Mouse (Mus musculus) midbrain, embryonic 14.5 days (tissue): ENCODE measurements at regions not wholly inside any gene's neighbourhood (a gene's known extent, or its start where the extent isn't known, plus 50 kb on each side); places are given as distances from the start of the nearest gene placed in this dataset.
A peak's percentile ranks its signal among the peaks of the same experiment; 100 is the strongest.

Experiments used
- ATAC-seq: fragments of 200-750 bp; cut with Nextera tagmentation; 2 replicates; pipeline ENCODE4 v1.8.0; 2017; ENCODE audit warnings: moderate number of reproducible peaks, moderate library complexity; ENCODE audit not compliant: low FRiP score, low TSS enrichment
- DNase-seq: peaks from one replicate; pipeline ENCODE4 v3.0.0-alpha.2; 2015
- H3K27ac ChIP-seq: fragments of 300-500 bp; sonication (generic); replicated peaks from 2 replicates; pipeline ENCODE4 v1.5.1; 2014; ENCODE audit warnings: mild to moderate bottlenecking, low read depth, low read length, moderate library complexity
- H3K27me3 ChIP-seq: fragments of 300-500 bp; sonication (generic); 2 replicates; pipeline ENCODE4 v1.6.1; 2014; ENCODE audit warnings: low read length, control low read depth, mixed read lengths; ENCODE audit not compliant: control insufficient read depth, insufficient read depth
- H3K36me3 ChIP-seq: fragments of 300-500 bp; sonication (generic); 2 replicates; pipeline ENCODE4 v1.6.1; 2014; ENCODE audit warnings: low read length, control low read depth; ENCODE audit not compliant: control insufficient read depth, insufficient read depth
- H3K4me1 ChIP-seq: fragments of 300-500 bp; sonication (generic); 2 replicates; pipeline ENCODE4 v1.6.1; 2014; ENCODE audit warnings: mild to moderate bottlenecking, antibody characterized with exemption, low read length, control low read depth; ENCODE audit not compliant: control insufficient read depth, insufficient read depth
- H3K4me2 ChIP-seq: fragments of 300-500 bp; sonication (generic); 2 replicates; pipeline ENCODE4 v1.6.1; 2014; ENCODE audit warnings: mild to moderate bottlenecking, low read length, moderate library complexity
- H3K4me3 ChIP-seq: fragments of 300-500 bp; sonication (generic); replicated peaks from 2 replicates; pipeline ENCODE4 v1.5.1; 2014; ENCODE audit warnings: low read depth, low read length
- H3K9ac ChIP-seq: fragments of 300-500 bp; sonication (generic); replicated peaks from 2 replicates; pipeline ENCODE4 v1.6.1; 2014; ENCODE audit warnings: mild to moderate bottlenecking, low read length, moderate library complexity
- H3K9me3 ChIP-seq: fragments of 300-500 bp; sonication (generic); 2 replicates; pipeline ENCODE4 v1.6.1; 2016; ENCODE audit warnings: low read length, control low read depth, mixed read lengths; ENCODE audit not compliant: control insufficient read depth
- WGBS: fragments of 180-500 bp; shearing (Covaris S2); extraction: QIAGEN DNeasy Blood & Tissue Kit; methylation state at CpG from one replicate; pipeline ENCODE4 v1.1.7; 2014; 5-methylcytosine and 5-hydroxymethylcytosine counted together

DNA sequence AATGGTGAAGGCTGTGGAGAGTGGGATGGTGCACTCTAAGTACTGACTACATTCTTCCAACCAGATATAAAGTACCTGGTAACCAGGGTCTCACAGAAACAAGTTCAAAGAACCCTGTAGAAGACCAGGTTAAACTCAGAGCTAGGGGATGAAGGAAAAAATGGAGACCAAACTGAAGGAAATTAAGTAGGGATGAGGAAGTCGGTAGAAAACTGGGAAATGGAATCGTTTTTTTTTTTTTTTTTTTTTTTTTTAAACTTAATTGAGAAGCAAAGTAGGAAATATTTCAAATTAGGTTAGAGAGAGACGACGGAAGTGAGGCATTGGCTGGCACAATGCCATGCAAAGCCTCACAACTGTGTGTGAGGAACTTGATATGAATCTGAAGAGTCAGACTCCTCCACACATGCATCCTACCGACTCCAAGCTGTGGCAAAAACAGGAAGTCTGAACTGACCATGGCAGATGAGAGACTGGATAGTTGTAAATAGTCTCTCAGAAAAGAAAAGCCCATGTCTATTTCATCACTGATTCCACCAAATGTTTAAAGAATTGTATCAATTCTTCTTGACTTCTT lies 194.2 kb downstream of the Etnk1 start:
- no peak overlapping the region for H3K9ac ChIP-seq
- no peak for DNase-seq
- 82% methylated on average over 5 of the region's 5 CpGs for WGBS
- no peaks in the 10 kb centered on the region for H3K9me3 ChIP-seq
- no peak for ATAC-seq
- H3K27me3 ChIP-seq, result no peaks in the 10 kb centered on the region
- no peak overlapping the region for H3K4me3 ChIP-seq
- no peak overlapping the region for H3K27ac ChIP-seq
- H3K36me3 ChIP-seq, result no peaks in the 10 kb centered on the region
- H3K4me2 ChIP-seq, result no peak overlapping the region
- no peaks in the 10 kb centered on the region for H3K4me1 ChIP-seq

- H3K27me3 ChIP-seq, result no peaks in the 10 kb centered on the region
- DNase-seq, result no peak
- H3K4me3 ChIP-seq, result no peak overlapping the region
- no peak for ATAC-seq
- H3K4me2 ChIP-seq, result no peak overlapping the region
- no peaks in the 10 kb centered on the region for H3K4me1 ChIP-seq
- no peaks in the 10 kb centered on the region for H3K36me3 ChIP-seq
- no peak overlapping the region for H3K27ac ChIP-seq
- H3K9ac ChIP-seq, result no peak overlapping the region
- no peaks in the 10 kb centered on the region for H3K9me3 ChIP-seq
- WGBS, result 94% methylated on average over 2 of the region's 2 CpGs
These were observed 194.9 kb downstream of the Etnk1 start for GRCm38 (mm10) chr6:143361963-143362362.

DNA sequence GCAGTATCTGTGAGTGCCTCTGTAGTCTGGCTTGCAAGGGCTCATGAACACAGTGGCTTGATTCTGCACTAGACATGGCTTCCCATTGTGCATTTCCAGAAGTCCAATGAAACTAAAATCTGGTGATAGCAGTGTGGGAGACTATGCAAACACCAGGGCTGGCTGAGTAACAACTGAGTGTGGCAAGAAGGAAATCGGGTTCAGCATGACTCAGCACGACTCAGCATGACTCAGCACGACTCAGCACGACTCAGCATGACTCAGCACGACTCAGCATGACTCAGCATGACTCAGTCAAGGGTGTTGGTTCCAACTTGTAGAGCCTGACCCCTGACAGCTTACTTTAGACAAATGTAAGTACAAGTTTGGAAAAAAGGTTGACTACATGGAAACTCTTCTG lies 198.8 kb downstream of the Etnk1 start:
- H3K9me3 ChIP-seq, result no peaks in the 10 kb centered on the region
- no peak overlapping the region for H3K27ac ChIP-seq
- peaks cover 8% of the 10 kb centered on the region; the same call in 1 of the 2 replicates for H3K4me1 ChIP-seq
- no peaks in the 10 kb centered on the region for H3K27me3 ChIP-seq
- no peak overlapping the region for H3K4me3 ChIP-seq
- H3K36me3 ChIP-seq, result no peaks in the 10 kb centered on the region
- no peak overlapping the region for H3K4me2 ChIP-seq
- DNase-seq (no peak), ATAC-seq (no peak)
- H3K9ac ChIP-seq, result no peak overlapping the region
- WGBS, result 95% methylated on average over 5 of the region's 5 CpGs

DNA sequence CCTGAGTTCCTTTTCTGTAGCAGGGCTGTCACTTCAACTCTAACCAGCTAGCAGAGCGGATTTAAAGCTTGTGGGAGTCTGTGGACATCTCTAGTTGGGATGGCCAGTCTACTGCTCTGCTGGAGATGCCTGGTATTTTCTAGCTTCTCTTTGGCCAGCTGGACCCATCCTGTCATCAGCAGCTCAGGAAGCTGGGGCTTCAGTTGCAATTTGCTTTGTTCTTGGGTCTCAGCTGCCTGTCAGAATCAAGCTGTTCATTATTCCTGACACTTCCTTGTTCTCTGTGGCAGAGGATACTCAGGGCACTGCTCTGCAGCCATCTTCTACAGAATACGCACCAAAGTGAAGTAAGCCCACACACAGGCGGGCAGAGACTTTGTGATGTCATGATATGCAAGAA lies 200.8 kb downstream of the Etnk1 start:
- ATAC-seq, result no peak
- H3K9ac ChIP-seq, result no peak overlapping the region
- H3K27ac ChIP-seq, result no peak overlapping the region
- no peaks in the 10 kb centered on the region for H3K27me3 ChIP-seq
- no peaks in the 10 kb centered on the region for H3K9me3 ChIP-seq
- H3K4me1 ChIP-seq, result peaks cover 8% of the 10 kb centered on the region
- WGBS, result 41% methylated on average over 3 of the region's 3 CpGs
- H3K4me3 ChIP-seq, result no peak overlapping the region
- DNase-seq, result no peak
- H3K4me2 ChIP-seq, result no peak overlapping the region
- no peaks in the 10 kb centered on the region for H3K36me3 ChIP-seq

GRCm38 (mm10) chr6:143368646-143369045 lies 201.6 kb downstream of the Etnk1 start:
- WGBS, result 77% methylated on average over 8 of the region's 8 CpGs
- ATAC-seq, result no peak
- H3K4me2 ChIP-seq, result no peak overlapping the region
- H3K9me3 ChIP-seq, result no peaks in the 10 kb centered on the region
- no peaks in the 10 kb centered on the region for H3K27me3 ChIP-seq
- peaks cover 8% of the 10 kb centered on the region for H3K4me1 ChIP-seq
- no peak overlapping the region for H3K27ac ChIP-seq
- H3K36me3 ChIP-seq, result no peaks in the 10 kb centered on the region
- H3K9ac ChIP-seq, result no peak overlapping the region
- no peak for DNase-seq
- H3K4me3 ChIP-seq, result no peak overlapping the region

GRCm38 (mm10) chr6:143372487-143372886 lies 205.5 kb downstream of the Etnk1 start:
- Histone ChIP-seq H3K27me3 (no peaks in the 10 kb centered on the region), H3K4me1 (peaks cover 6% of the 10 kb centered on the region), H3K4me3 (no peak overlapping the region), H3K4me2 (no peak overlapping the region), H3K36me3 (no peaks in the 10 kb centered on the region), H3K9me3 (no peaks in the 10 kb centered on the region), H3K9ac (no peak overlapping the region), H3K27ac (no peak overlapping the region)
- peak; percentile 31 for DNase-seq
- WGBS, result 10% methylated on average over 5 of the region's 5 CpGs
- no peak for ATAC-seq

DNA sequence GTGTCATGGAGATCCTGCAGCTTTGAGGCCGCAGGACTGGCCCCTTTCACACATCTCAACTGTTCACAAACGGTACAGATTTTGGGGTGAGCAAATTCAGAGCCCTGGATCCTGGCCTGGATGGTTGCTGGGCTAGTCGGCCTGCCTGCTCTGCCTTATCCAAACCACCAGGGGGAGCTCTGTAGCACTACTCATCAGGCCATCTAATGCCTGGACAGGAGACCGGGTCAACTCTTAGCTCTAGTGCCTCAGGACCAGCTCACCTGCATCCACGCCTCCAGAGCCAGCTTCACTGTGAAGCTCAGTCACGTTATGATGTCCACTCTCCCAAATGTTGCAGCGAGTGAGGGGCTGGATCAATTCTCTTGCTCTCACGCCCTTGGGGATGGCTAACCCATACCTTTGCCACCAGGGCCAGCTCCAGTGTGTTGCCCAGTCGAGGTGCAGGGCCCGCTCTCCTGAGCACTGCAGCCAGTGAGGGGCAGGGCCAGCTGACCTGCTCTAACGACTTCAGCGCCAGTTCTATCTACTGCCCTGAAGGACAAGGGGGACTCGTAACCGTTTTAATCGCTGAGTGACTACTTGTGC lies 206.8 kb downstream of the Etnk1 start:
- 63% methylated on average over 15 of the region's 15 CpGs for WGBS
- Histone ChIP-seq H3K9me3 (no peaks in the 10 kb centered on the region), H3K27me3 (no peaks in the 10 kb centered on the region), H3K9ac (no peak overlapping the region), H3K36me3 (no peaks in the 10 kb centered on the region), H3K4me2 (no peak overlapping the region), H3K4me1 (no peaks in the 10 kb centered on the region; the same call in 1 of the 2 replicates), H3K27ac (no peak overlapping the region), H3K4me3 (no peak overlapping the region)
- DNase-seq (peak; percentile 77), ATAC-seq (no peak)

DNA sequence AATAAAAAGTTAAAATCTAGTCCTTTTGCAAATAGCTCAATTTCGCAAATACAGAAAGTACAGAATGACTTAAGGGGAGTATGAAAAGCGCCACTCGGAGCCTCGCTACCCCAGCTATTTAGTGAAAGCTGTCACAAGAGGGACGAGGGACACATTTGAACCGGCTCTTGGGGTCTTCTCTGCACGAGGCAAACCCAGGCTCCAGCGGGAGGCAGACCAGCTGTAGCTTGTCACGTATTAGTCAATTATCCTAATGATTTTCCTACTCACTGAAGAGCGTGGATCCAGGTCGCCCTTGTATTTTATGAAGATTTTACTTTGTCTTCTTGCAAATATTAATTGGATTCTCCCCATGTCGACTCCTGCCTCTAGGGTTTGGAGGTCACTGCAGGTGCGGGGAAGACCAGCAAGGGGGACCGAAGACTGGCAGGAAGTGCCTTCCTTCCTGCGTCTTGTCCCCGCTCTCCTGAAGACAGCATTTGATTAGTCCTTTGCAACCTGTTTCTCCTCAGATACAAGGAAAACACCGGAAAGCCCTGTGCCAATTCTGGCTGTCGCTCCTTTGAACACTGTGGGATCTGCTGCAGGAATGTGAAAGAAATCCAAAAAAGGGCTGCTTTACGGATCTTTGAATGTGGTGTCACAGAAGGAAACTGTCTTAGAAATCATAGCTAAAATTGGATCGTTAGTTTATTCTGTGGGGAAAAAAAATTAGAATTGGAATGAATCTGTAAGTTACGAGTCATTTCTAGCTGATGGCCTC lies 209.1 kb downstream of the Etnk1 start:
- ATAC-seq (no peak), DNase-seq (no peak)
- Histone ChIP-seq H3K4me2 (no peak overlapping the region), H3K4me3 (no peak overlapping the region), H3K27me3 (no peaks in the 10 kb centered on the region), H3K27ac (no peak overlapping the region), H3K9me3 (no peaks in the 10 kb centered on the region), H3K9ac (no peak overlapping the region), H3K36me3 (no peaks in the 10 kb centered on the region), H3K4me1 (no peaks in the 10 kb centered on the region; the same call in 1 of the 2 replicates)
- WGBS, result 80% methylated on average over 21 of the region's 21 CpGs

- ATAC-seq (no peak), DNase-seq (no peak)
- no peak overlapping the region for H3K27ac ChIP-seq
- H3K4me2 ChIP-seq, result no peak overlapping the region
- H3K9me3 ChIP-seq, result no peaks in the 10 kb centered on the region
- no peaks in the 10 kb centered on the region for H3K27me3 ChIP-seq
- no peak overlapping the region for H3K4me3 ChIP-seq
- 89% methylated on average over 14 of the region's 14 CpGs for WGBS
- H3K4me1 ChIP-seq, result no peaks in the 10 kb centered on the region; the same call in 1 of the 2 replicates
- H3K36me3 ChIP-seq, result no peaks in the 10 kb centered on the region
- no peak overlapping the region for H3K9ac ChIP-seq
These were observed 210.1 kb downstream of the Etnk1 start for GRCm38 (mm10) chr6:143377121-143377520.
